Mouse (Mus musculus): ENCODE data around the gene Pif1. TPM values are rescaled to one million over a fixed set of nuclear protein-coding genes. Genes with fewer than 3 reads are reported as not detected.
A peak's percentile ranks its signal among the peaks of the same experiment; 100 is the strongest.

The Pif1 gene
- polyA plus RNA-seq, 1 experiment from 2014 or later = 17.4 TPM

DNA sequence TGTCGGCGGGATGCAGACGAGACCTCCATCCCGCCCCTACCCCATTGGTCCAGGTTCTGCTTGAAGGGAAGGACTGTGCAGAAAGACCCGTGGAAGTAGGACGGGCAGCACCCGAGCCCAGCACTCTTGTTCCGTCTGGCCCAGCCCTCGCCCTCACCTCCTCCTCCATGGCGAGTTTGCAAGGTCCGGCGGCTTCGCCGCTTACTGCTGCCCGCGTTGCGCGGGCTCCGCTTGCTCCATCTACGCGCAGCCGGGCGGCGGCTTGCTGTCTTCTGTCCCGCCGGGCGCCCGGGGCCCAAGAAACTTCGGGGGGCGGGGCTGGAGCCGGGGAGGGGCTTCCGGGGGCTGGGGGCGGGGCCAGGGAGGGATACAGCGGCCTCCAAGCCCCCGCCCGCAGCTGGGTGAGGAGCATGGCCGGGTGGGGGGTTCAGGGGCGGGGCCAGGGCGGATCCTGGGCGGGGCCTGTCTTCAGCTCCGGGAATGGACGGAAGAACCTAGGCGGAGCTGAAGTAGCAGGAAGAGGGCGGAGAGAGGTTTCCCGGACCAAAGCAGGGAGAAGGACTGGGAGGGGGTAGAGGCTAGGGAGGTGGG lies 7.1 kb upstream of the Pif1 start, which contains the start of gene Plekho2:
Gene Plekho2 (minus strand): TSS at position 260 of the 591 bp plus-strand sequence.
- Histone ChIP-seq H3K27ac (peak within 1 kb of the TSS; percentile 90), H3K36me3 (peaks cover 24% of the 10 kb centered on the region), H3K4me2 (peak within 1 kb of the TSS; percentile 83), H3K4me3 (peak within 1 kb of the TSS; percentile 92), H3K9ac (peak within 1 kb of the TSS; percentile 96), H3K4me1 (peaks cover 70% of the 10 kb centered on the region), H3K9me3 (replicated peaks) (no peaks in the 10 kb centered on the region), H3K27me3 (replicated peaks) (no peaks in the 10 kb centered on the region)
- 1% methylated on average over 43 of the region's 45 CpGs for WGBS (ENCODE audit: insufficient replicate concordance)
- ATAC-seq = peak; percentile 75

DNA sequence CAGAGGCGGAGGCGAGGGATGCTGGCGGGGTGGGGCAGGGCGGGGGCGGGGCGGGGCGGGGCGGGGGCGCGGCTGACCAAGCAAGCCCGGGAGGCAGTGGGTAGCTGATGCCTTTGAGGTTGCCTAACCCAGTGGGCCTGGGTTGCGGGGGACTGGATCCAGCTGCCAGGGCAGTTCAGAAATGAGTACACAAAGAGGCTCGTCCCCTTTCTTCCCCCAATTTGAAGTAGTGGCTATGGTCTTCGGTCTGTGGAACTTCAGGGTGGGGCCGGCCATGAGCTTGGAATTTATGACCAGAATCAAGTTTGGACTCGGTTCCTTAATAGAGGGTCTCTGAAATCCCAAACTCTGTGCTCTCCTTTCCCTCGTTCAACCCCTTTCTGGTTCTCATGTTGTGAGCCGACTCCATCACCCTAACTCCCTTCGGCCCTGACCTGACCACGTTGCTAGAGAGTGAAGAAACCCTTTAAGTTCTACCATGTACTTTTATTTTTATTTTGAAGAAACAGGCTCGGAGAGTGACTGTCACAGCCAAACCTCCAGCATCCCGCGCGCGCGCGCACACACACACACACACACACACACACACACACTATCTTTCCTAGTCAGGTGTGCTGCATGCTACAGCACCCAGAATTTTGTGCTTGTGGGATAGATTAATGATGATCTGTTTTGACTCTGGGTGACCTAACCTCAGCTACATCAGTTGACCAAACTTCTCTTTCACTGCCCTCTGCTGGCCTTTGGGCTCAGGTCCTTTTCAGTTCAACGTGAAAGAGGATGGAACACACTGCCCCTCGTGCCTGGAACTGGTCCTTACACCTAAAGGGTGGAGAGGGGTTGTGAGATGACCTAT lies 6.3 kb upstream of the Pif1 start:
- peaks cover 24% of the 10 kb centered on the region for H3K36me3 ChIP-seq
- H3K27ac ChIP-seq = peak overlapping the region; percentile 90
- peak; percentile 53 for ATAC-seq
- WGBS (ENCODE audit: insufficient replicate concordance) = 4% methylated on average over 19 of the region's 29 CpGs
- H3K9me3 ChIP-seq (replicated peaks) = no peaks in the 10 kb centered on the region
- H3K27me3 ChIP-seq (replicated peaks) = no peaks in the 10 kb centered on the region
- H3K4me1 ChIP-seq = peaks cover 63% of the 10 kb centered on the region
- H3K9ac ChIP-seq = peak overlapping the region; percentile 71
- peak overlapping the region; percentile 92 for H3K4me3 ChIP-seq
- peak overlapping the region; percentile 83 for H3K4me2 ChIP-seq

DNA sequence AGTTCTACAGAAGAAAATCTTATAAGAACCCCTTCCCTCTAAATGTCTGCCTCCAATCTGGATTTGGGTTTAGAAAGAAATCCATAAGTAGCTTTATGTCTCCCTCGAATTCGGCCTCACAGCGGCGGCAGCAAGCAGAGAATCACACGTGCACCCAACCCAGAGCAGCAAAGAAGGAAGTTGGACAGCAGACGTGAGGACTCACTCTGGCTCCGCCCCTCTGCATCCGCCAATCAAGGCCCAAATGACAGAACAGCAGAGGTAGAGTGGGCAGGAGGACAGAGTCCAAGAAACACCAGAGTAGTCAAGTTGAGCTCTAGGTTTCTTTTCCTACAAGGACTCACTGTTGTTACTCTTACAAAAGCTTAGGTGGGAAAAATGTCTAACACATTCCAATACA lies 3.9 kb upstream of the Pif1 start:
- Histone ChIP-seq H3K27me3 (replicated peaks) (no peaks in the 10 kb centered on the region), H3K4me3 (no peak overlapping the region), H3K9me3 (replicated peaks) (no peaks in the 10 kb centered on the region), H3K36me3 (0 out of 2 replicates have a peak, but pooled peaks cover 4% of the 10 kb centered on the region), H3K4me1 (peaks cover 54% of the 10 kb centered on the region), H3K4me2 (peak overlapping the region; percentile 12; the same call in 1 of the 2 replicates), H3K9ac (0 out of 2 replicates have a peak overlapping the region, but pooled peaks have one; percentile 10), H3K27ac (peak overlapping the region; percentile 65)
- no peak for ATAC-seq
- 4% methylated on average over 8 of the region's 8 CpGs for WGBS (ENCODE audit: insufficient replicate concordance)

DNA sequence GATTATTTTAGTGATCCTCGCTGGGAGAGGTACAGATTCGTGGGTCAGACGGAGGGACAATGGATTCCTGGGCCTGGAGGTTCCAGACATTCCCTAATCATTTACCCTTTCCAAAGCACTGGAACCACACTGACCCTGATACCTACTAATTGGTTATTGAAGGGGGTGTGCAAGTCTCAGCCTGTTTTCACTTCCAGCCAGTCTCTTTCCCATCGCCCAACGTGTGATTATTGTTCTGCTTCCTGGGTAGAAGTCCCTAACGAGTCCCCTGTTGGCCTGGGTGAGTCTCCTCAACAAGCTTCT lies 261 bp downstream of the Pif1 start:
- no peaks in the 10 kb centered on the region for H3K27me3 ChIP-seq (replicated peaks)
- under 1% methylated on average over 6 of the region's 6 CpGs for WGBS (ENCODE audit: insufficient replicate concordance)
- H3K4me2 ChIP-seq = peak overlapping the region; percentile 97
- ATAC-seq = peak; percentile 10
- H3K9me3 ChIP-seq (replicated peaks) = no peaks in the 10 kb centered on the region
- H3K9ac ChIP-seq = peak overlapping the region; percentile 90
- peaks cover 37% of the 10 kb centered on the region for H3K36me3 ChIP-seq
- H3K27ac ChIP-seq = peak overlapping the region; percentile 87
- peak overlapping the region; percentile 79 for H3K4me3 ChIP-seq
- H3K4me1 ChIP-seq = peaks cover 55% of the 10 kb centered on the region

DNA sequence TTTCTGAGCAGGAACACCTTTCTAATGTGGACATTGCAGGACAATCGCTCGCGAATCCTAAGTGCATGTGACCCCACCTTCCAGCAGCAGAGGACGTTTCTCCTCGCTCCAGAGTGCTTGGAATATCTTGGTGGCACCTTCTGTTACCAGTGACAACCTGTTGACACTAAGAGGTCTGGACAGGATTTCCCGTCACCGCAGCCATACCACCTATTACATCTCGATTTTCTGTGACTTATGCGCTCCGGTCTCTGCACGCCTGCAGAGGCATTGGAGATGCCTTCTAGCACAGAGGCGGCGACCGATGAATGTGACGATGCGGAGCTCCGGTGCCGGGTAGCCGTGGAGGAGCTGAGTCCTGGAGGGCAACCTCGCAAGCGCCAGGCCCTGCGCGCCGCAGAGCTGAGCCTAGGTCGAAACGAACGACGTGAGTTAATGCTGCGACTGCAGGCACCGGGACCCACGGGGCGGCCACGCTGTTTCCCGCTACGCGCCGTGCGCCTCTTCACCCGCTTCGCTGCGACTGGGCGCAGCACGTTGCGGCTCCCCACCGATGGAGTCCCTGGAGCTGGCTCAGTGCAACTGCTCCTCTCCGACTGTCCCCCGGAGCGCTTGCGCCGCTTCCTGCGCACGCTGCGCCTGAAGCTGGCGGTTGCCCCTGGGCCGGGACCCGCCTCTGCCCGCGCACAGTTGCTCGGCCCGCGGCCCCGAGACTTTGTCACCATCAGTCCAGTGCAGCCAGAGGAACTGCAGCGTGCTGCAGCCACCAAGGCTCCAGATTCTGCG lies 806 bp downstream of the Pif1 start:
- Histone ChIP-seq H3K36me3 (peaks cover 43% of the 10 kb centered on the region), H3K4me1 (peaks cover 50% of the 10 kb centered on the region), H3K9me3 (replicated peaks) (no peaks in the 10 kb centered on the region), H3K4me3 (peak overlapping the region; percentile 79), H3K27ac (peak overlapping the region; percentile 87), H3K4me2 (peak overlapping the region; percentile 97), H3K27me3 (replicated peaks) (no peaks in the 10 kb centered on the region), H3K9ac (peak overlapping the region; percentile 90)
- ATAC-seq = peak; percentile 50
- WGBS (ENCODE audit: insufficient replicate concordance) = under 1% methylated on average over 64 of the region's 64 CpGs

DNA sequence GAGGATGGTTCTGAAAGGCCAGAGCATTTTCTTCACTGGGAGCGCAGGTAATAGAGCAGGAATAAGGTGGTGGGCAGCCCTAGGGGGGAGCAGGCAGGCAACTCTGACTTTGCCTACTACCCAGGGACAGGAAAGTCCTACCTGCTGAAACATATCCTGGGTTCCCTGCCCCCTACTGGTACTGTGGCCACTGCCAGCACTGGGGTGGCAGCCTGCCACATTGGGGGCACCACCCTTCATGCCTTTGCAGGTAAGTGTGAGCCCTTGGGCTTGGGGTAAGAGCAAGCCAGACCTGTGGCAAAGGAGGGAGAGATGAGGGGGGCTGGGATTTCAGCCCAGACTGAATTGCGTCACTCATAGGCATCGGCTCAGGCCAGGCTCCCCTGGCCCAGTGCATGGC lies 2.1 kb downstream of the Pif1 start:
- WGBS (ENCODE audit: insufficient replicate concordance) = 85% methylated on average over 3 of the region's 3 CpGs
- Histone ChIP-seq H3K36me3 (peaks cover 56% of the 10 kb centered on the region), H3K9ac (peak overlapping the region; percentile 90)

DNA sequence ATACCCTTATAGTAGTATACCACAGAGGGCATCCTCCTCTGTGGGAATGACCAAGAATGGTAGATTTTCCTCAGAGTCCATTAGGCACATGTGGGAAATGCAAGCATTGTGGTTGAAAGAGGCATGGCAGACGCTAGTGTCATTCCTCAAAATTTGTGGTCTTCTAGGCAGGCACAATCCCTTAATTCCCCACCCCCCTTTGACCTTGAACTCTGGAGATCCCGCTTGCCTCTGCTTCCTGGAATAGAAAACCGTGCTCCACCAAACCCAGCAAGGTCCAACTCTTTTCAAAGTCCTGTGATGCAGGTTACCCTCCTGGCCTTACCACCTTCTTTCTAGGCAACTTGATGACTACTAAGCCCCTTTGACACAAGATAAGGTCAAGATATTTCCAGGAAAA lies 5.8 kb downstream of the Pif1 start:
- Histone ChIP-seq H3K4me3 (no peak overlapping the region), H3K27me3 (replicated peaks) (no peaks in the 10 kb centered on the region), H3K4me2 (no peak overlapping the region), H3K27ac (no peak overlapping the region), H3K36me3 (peaks cover 75% of the 10 kb centered on the region), H3K4me1 (peaks cover 26% of the 10 kb centered on the region), H3K9ac (no peak overlapping the region), H3K9me3 (replicated peaks) (no peaks in the 10 kb centered on the region)
- ATAC-seq = no peak
- 85% methylated on average over 3 of the region's 3 CpGs for WGBS (ENCODE audit: insufficient replicate concordance)

More for the DNA sequence above, 2.1 kb downstream of the Pif1 start:
- Histone ChIP-seq H3K4me1 (peaks cover 43% of the 10 kb centered on the region), H3K4me2 (peak overlapping the region; percentile 97), H3K27me3 (replicated peaks) (no peaks in the 10 kb centered on the region), H3K4me3 (peak overlapping the region; percentile 79), H3K9me3 (replicated peaks) (no peaks in the 10 kb centered on the region), H3K27ac (no peak overlapping the region)
- no peak for ATAC-seq

DNA sequence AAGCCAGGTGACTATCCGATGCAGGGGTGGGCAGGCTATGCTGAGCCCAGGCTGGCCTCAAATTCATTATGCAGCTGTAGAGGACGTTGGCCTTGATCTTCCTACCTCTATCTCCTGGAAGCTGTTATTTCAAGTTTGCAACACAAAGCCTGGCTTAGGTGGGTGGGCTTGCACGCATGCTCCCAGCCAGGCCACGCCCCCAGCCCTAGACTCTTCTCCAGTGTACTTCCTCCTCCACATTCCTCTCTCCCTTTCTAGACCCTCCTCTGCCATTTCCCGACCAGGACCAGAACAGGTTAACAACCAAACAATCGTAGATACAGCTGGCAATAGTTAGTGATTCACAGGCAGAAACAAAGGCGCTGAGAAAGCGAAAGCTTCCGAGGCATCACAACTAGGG lies 6.6 kb downstream of the Pif1 start:
- WGBS (ENCODE audit: insufficient replicate concordance) = 85% methylated on average over 9 of the region's 9 CpGs
- Histone ChIP-seq H3K36me3 (peaks cover 71% of the 10 kb centered on the region), H3K9me3 (replicated peaks) (no peaks in the 10 kb centered on the region), H3K27me3 (replicated peaks) (no peaks in the 10 kb centered on the region), H3K4me2 (no peak overlapping the region), H3K9ac (no peak overlapping the region), H3K4me1 (peaks cover 17% of the 10 kb centered on the region), H3K27ac (no peak overlapping the region), H3K4me3 (no peak overlapping the region)
- no peak for ATAC-seq

DNA sequence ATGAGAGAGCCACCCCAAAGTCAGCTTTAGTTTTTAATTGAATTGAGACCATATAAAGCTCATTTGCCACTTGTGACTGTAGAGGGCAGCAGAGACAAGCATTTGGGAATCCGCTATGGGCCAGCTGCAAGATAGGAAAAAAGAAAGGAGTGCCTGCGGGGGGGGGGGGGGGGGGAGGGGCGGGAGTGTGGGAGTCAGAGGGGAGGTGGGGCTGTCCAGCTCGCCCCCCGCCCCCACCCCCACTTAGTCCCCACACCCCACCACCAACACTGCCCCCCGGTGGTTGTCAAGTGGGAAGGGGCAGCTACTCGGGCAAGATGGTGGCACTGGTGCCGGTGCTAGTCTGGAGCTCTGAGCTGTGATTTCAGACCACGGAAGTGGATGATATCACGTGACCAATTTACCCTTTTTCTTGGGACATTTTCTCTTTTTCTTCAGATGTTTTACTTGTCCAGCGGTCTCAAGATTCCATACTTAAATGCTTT lies 11.8 kb downstream of the Pif1 start:
- Histone ChIP-seq H3K36me3 (peaks cover 23% of the 10 kb centered on the region), H3K27me3 (replicated peaks) (no peaks in the 10 kb centered on the region), H3K9me3 (replicated peaks) (no peaks in the 10 kb centered on the region), H3K9ac (no peak overlapping the region), H3K4me2 (peak overlapping the region; percentile 50), H3K27ac (no peak overlapping the region), H3K4me3 (peak overlapping the region; percentile 30), H3K4me1 (no peaks in the 10 kb centered on the region)
- WGBS (ENCODE audit: insufficient replicate concordance) = 37% methylated on average over 6 of the region's 11 CpGs
- ATAC-seq = no peak

DNA sequence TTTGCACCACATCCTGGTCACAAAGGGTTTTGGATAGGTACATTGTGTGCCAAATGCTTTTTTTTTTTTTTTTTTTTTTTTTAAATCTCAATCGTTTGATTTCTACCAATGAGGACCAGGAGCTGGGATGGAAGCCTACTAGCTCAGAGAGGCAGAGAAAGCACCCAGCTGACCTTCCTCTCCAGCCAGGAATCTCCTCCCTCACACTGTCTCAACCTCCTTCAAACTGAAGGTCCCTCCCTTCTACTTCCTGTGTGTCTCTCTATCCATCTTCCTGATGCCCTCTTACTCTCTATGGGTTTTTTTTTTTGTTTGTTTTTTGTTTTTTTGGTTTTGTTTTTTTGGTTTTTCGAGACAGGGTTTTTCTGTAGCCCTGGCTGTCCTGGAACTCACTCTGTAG lies 14.0 kb downstream of the Pif1 start:
- H3K27ac ChIP-seq = no peak overlapping the region
- no peaks in the 10 kb centered on the region for H3K27me3 ChIP-seq (replicated peaks)
- no peak overlapping the region for H3K4me3 ChIP-seq
- WGBS (ENCODE audit: insufficient replicate concordance) = 48% methylated on average over 2 of the region's 2 CpGs
- H3K4me1 ChIP-seq = no peaks in the 10 kb centered on the region
- H3K9me3 ChIP-seq (replicated peaks) = no peaks in the 10 kb centered on the region
- no peak overlapping the region for H3K4me2 ChIP-seq
- H3K9ac ChIP-seq = no peak overlapping the region
- peaks cover 1% of the 10 kb centered on the region for H3K36me3 ChIP-seq
- no peak for ATAC-seq

DNA sequence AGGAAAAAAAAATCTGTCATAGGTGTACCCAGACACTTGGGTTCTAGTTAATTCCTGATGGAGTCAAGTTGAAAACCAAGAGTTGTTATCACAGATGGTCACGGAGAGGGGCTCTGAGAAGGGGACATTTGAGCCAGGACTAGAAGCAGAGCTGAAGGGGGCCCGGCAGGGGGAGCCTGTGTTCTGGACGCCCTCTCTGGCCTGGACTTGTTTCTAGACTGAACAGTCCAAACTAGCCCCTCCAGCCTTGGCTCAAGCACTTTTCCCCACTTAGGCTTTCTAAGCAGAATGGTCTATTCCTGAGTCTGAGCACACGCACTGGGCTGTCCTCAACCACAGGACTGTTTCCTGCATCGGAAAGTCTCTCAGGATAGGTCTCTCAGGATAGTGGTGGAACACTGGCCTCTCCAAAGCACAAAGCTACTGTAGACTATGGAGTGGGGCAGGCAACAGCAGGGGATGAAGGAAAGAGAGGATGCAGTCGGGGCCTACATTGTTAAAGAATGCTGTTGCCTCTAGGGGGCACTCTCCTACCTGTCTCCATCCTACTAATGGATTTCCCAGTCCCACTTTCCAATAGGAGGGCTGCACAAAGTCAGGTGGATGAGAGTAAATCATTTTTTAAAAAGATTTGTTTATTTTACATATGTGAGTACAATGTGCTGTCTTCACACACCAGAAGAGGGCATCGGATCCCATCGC lies 16.6 kb downstream of the Pif1 start:
- no peaks in the 10 kb centered on the region for H3K36me3 ChIP-seq
- WGBS (ENCODE audit: insufficient replicate concordance) = 50% methylated on average over 8 of the region's 8 CpGs
- ATAC-seq = 0 out of 2 replicates have a peak, but pooled peaks have one; percentile 24

More for the DNA sequence above, 16.6 kb downstream of the Pif1 start:
- 0 out of 2 replicates have a peak, but pooled peaks cover 15% of the 10 kb centered on the region for H3K27me3 ChIP-seq (replicated peaks)
- H3K27ac ChIP-seq = no peak overlapping the region
- no peak overlapping the region for H3K9ac ChIP-seq
- no peak overlapping the region for H3K4me2 ChIP-seq
- no peaks in the 10 kb centered on the region for H3K9me3 ChIP-seq (replicated peaks)
- H3K4me1 ChIP-seq = 0 out of 2 replicates have a peak, but pooled peaks cover 7% of the 10 kb centered on the region
- H3K4me3 ChIP-seq = no peak overlapping the region

Measured in liver, embryonic 12.5 days (tissue).